Mouse (Mus musculus) hindbrain, embryonic 16.5 days (tissue): ENCODE results near the gene Gm49354. TPM values are rescaled to one million over a fixed set of nuclear protein-coding genes. Genes with fewer than 3 reads are reported as not detected.

Experiments
- polyA plus RNA-seq: library from polyadenylated mRNA; unstranded; fragments of >200 nt; fragmentation: Nextera tagmentation; extraction: Ambion mirVana; gene quantifications from 2 replicates; pipeline ENCODE4 v1.2.1, GENCODE M21; 2015

The Gm49354 gene
- polyA plus RNA-seq, 1 experiment from 2014 or later: not detected

Other genes starting within 250 kb of the Gm49354 start
- 69.0 and 73.3 TPM in 2 replicates for gene Agtpbp1, start 197.0 kb downstream of the Gm49354 start, polyA plus RNA-seq
- gene Naa35, start 197.0 kb downstream of the Gm49354 start, polyA plus RNA-seq: 118 and 127 TPM in 2 replicates
- 21.0 and 26.0 TPM in 2 replicates for gene Golm1, start 106.4 kb downstream of the Gm49354 start, polyA plus RNA-seq
- gene 4921517D22Rik, start 88.1 kb downstream of the Gm49354 start, polyA plus RNA-seq: not detected in 2 replicates
- 0.12 TPM in 1 of 2 replicates, not detected in the other for gene Spata31d1a, start 71.9 kb downstream of the Gm49354 start, polyA plus RNA-seq
- gene Spata31d1b, start 70.0 kb downstream of the Gm49354 start, polyA plus RNA-seq: 0.04 TPM in 1 of 2 replicates, not detected in the other
- not detected in 2 replicates for gene Spata31d1d, start 50.5 kb downstream of the Gm49354 start, polyA plus RNA-seq
- gene 1700014D04Rik, start 35.5 kb downstream of the Gm49354 start, polyA plus RNA-seq: 0.07 and 0.19 TPM in 2 replicates
- gene Isca1, start 12.4 kb downstream of the Gm49354 start, polyA plus RNA-seq: 168 and 172 TPM in 2 replicates
- gene Tut7, start 40.9 kb upstream of the Gm49354 start, polyA plus RNA-seq: 35.9 and 42.3 TPM in 2 replicates